Mouse (Mus musculus): ENCODE data around the gene A530032D15Rik. TPM values are rescaled to one million over a fixed set of nuclear protein-coding genes. Genes with fewer than 3 reads are reported as not detected.
A peak's percentile ranks its signal among the peaks of the same experiment; 100 is the strongest.
"Not testable (repeated sequence)": the region's sequence is repeated elsewhere in the genome, so short reads cannot be mapped to it uniquely, and the experiment has no call there.

Gene A530032D15Rik
- not detected for total RNA-seq (2021)

- not testable (repeated sequence) for DNase-seq
Observed at GRCm38 (mm10) chr1:85109753-85110152, at the start of gene A530032D15Rik. Gene A530032D15Rik (minus strand): TSS chr1:85109853.

- DNase-seq, result not testable (repeated sequence)
Observed at GRCm38 (mm10) chr1:85155151-85155550, 45.5 kb upstream of the A530032D15Rik start.

DNA sequence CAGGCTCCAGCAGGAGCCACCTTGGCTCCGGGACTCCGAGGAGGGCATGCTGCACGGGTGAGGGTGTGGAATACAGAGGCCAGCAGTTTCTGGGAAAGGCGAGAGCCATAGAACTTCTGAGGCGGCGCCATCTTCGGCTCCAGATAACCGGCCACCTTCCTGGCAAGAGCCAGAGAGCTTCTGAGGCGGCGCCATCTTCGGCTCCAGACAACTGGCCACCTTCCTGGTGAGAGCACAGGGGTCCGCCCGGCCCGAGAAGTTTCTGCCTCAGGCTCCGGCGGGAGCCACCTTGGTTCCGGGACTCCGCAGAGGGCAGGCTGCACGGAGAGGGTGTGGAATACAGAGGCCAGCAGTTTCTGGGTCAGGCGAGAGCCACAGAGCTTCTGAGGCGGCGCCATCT is 24.0 kb upstream of the A530032D15Rik start:
- not testable (repeated sequence) for DNase-seq

GRCm38 (mm10) chr1:85121841-85122240 is 12.2 kb upstream of the A530032D15Rik start:
- DNase-seq, result not testable (repeated sequence)

DNA sequence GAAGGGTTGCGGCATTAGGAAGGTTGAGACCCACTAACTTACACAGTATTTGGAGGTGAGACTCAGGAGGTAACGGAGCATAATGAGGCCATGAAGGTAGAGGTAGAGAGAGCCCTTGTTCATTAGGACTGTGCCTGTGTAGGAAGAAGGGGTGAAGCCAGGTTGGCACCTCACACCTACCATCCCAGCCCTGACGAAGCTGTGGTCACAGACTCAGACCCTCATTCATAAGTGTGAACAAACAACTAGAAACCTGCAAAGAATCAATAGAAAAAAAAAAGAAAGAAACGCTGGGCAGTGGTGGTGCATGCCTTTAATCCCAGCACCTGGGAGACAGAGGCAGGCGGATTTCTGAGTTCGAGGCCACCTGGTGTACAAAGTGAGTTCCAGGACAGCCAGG is 8.7 kb upstream of the A530032D15Rik start:
- not testable (repeated sequence) for DNase-seq

DNA sequence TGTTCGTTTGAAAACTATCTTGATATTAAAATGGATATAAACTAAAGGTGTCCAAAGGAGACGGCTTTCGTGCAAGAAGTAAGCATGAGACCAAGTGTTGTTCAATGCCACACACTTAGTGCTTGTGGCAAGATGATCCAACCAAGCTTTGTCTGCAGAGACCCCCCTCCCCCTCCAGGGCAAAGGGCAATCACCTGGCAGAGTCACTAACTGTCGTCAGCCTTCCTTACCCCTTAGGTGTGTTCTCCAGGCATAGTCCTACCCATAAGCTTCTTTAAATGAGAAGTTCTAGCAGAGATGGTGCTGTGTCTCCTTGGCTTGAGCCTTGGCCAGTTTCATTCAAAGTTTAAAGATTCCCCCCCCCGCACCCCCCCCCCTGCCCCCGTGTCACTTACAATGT is 7.9 kb upstream of the A530032D15Rik start:
- peak; percentile 18 for DNase-seq

- peak; percentile 42 for DNase-seq
Observed at GRCm38 (mm10) chr1:85114666-85115402, 5.2 kb upstream of the A530032D15Rik start.

DNA sequence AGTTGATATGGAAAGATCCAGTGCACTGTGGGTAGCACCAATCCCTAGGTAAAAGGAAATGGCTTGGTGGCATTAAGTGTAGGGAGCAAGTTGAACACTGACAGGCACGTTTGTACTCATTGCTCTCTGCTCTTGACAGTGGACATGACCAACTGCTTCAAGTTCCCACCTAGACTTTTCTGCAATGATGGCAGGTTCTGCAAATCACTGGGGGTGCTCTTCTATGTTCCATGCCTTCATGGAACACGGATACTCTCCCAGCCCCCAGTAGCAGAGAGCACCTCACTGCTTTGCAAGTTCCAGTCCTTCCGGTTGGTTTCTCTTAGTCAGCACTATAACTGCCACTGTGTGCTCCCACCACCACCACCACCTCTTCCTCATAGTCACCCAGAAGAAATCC is 4.4 kb upstream of the A530032D15Rik start:
- not testable (repeated sequence) for DNase-seq

DNA sequence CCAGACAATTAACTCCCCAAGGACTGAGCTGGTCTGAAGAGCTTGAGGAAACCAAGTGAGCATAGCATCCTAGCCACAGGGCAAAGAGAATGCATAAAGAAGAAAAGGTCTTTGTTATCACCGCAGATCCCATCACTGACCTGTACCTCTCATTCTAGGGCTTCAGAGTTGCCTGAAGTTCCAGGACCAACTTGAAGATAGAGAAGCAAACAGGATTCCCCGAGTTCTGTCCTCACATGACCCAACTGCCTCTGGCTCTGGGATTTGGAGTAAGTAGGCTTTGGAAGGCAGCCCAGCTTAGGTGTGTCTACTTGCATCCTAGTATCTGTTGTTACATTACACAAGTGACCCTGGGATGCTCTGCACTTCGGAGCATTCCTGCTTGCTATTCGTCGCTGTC is 3.2 kb upstream of the A530032D15Rik start:
- not testable (repeated sequence) for DNase-seq

DNA sequence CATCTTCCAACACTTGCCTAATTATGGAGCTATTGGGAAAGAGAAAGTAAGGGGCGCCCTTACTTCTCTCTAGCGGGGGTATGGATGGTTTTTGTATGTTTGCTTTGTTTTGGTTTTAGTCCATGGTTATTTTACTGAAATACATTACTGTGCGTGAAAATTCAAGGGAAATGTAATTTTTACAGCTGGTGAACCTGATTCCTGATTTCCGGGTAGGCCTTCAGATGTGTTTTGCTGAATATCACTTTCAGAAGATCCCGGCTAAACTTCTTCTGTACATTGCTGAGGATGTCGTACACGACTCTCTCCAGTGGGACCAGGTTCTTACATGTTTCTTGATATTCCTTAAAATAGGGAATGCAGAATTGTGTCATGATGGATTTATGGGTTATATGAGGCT is 2.6 kb upstream of the A530032D15Rik start:
- DNase-seq, result not testable (repeated sequence)

DNA sequence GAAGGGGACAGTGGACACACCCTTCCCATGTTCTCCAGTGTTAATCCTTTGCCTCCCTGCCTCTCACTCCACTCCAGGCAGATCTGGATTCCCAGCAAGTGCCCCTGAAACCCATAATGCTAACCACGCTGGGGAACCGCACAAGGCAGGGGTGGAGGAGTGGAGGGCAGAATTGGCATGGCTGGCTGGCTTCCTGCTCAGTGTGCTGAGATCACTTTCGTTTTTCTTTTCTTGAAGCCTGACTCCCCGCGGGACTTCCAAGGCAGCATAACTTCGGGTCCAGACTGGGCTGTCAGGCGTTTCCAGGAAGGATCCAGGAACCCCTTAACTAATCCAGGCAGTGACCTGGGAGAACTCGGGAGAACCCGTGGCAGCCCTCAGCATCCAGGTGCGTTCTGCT is 1.9 kb upstream of the A530032D15Rik start:
- peak; percentile 14 for DNase-seq

GRCm38 (mm10) chr1:85110876-85111275 is 1.2 kb upstream of the A530032D15Rik start:
- DNase-seq, result not testable (repeated sequence)

DNA sequence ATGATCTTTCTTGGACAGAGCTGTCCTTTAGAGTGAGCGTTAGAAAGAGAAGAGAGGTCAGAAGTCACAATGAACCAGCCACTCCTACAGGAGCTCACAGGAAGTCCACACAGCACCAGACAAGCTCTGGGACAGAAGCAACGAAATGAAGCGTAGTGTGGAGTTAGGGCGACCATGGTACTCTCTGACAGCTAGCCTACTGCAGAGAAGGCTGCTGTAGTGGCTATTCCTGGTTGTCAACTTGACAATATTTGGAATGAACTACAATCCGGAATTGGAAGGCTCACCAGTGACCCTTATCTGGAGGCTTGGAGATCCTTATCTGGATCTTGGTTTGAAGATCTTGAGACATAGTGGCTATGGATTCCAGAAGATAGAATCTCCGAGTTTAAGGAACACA is 3.6 kb downstream of the A530032D15Rik start:
- not testable (repeated sequence) for DNase-seq

DNA sequence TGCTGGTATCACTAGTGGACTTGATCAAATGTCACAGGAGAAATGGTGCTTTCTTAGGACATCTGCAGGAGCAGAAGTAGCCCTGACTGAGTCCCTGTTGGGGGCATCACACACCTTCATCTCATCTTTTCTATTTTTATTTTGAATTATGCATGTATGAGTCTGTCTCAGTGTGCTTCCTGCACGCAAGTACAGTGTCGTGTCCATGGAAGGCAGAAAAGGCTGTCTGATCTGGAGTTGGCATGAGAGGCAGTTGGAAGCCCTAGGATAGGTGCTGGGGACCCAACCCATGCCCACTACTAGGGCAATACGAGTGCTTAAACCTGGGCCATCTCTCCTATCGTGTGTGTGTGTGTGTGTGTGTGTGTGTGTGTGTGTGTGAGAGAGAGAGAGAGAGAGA is 4.3 kb downstream of the A530032D15Rik start:
- DNase-seq, result peak; percentile 7

GRCm38 (mm10) chr1:85101754-85102153 is 7.9 kb downstream of the A530032D15Rik start:
- DNase-seq, result not testable (repeated sequence)

- DNase-seq, result not testable (repeated sequence)
Observed at GRCm38 (mm10) chr1:85099864-85100263, 9.8 kb downstream of the A530032D15Rik start, which contains the start of gene Gm10553. Gene Gm10553 (plus strand): TSS chr1:85100164.

- DNase-seq, result not testable (repeated sequence)
Observed at GRCm38 (mm10) chr1:85099081-85099480, 10.6 kb downstream of the A530032D15Rik start.

DNA sequence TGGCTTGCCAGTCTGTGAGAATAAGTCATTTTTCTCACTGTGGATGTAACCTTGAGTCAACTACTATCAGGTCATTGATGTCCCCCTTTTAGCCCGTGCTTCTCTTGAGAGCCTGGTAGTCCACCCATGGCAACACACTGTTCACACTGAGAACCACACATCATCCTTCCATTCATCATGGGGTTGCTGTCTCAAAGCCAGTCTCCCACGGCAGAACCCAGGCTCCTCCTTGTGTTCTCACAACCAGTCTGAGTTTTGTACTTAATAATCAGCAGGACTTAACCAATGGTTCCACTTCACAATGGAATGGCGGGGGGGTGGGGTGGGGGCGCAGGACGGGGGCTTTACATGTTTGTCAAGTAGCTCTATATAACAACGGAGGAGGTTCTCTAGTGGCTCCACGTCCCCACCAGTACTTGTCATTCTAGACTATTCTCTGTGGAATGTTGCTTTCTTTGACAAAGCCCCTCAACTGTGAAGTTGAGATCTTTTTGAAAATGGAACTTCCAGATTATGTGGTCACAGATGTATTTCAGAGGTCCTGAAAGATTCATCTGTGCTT is 16.6 kb downstream of the A530032D15Rik start:
- DNase-seq, result not testable (repeated sequence)

- DNase-seq, result not testable (repeated sequence)
Observed at GRCm38 (mm10) chr1:85092169-85092568, 17.5 kb downstream of the A530032D15Rik start.

DNA sequence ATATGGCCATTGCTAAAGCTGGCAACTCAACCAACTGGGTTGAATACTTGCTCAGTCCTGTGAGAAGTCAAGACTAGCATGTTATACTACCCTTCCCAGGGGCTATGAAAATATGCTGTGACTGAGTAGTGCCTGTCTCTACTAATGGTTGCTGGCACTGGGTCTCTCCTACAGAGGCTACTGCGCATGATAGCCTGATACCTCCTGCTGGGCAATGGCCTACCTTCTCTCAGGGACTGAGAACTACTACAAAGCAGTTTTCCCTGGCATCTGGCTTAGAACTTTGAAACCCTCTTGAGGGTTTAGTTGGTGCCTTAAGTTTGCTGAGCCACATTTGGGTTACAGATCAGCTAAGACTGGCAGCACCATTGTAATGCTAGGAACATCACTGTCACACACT is 23.4 kb downstream of the A530032D15Rik start:
- not testable (repeated sequence) for DNase-seq

DNA sequence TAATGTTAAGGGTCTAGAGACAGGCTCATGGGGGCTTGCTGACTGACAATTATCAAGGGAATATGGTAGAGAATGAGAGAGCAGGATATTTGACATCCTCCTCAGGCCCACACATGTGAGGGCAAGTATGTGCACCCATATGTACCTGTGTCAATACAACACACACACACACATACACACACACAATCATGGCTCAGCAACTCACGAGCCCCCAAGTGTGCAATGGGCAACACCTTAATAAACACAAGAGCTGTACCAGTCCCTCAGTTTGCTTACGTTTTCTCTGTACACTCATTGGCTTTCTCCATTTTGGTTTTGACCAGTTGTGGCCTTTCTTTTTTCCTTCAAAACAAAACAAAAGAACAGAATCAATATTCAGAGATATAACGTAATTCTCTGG is 24.9 kb downstream of the A530032D15Rik start:
- not testable (repeated sequence) for DNase-seq

- not testable (repeated sequence) for DNase-seq
Observed at GRCm38 (mm10) chr1:85073099-85073498, 36.6 kb downstream of the A530032D15Rik start.

- not testable (repeated sequence) for DNase-seq
Observed at GRCm38 (mm10) chr1:85071690-85072089, 38.0 kb downstream of the A530032D15Rik start.

DNA sequence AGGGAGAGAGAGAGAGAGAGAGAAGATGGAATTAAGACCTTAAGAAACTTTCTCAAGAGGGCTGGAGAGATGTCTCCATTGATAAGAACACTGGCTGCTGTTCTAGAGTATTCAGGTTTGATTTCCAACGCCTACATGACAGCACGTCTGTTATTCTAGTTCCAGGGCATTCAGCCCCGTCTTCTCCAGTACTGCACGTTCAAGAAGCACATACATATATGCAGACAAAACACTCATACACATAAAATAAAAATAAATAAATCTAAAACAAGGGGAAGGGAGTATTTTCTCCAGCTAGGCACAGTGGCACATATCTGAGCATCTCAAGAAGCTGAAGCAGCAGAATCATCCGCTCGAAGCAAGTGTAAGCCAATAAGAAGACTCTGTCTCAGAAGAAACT is 73.9 kb downstream of the A530032D15Rik start:
- not testable (repeated sequence) for DNase-seq

Measured in heart, postnatal 4 days (tissue).